Mouse (Mus musculus): Measurements from ENCODE around the gene Trim14. TPM values are rescaled to one million over a fixed set of nuclear protein-coding genes. Genes with fewer than 3 reads are reported as not detected.

Gene Trim14
- total and polyA plus RNA-seq, 3 experiments = 2.1 to 2.9 (median 2.5) TPM

GRCm38 (mm10) chr4:46458411-46458810 lies 77.5 kb downstream of the Trim14 start:
- TF ChIP-seq CTCF (IDR thresholded peaks at IDR 0.05) (peak; percentile 14; the same call in 1 of the 2 replicates), EP300 (IDR thresholded peaks at IDR 0.05; ENCODE audit: insufficient read depth, low read depth, low read length) (no peak), POLR2A (IDR thresholded peaks at IDR 0.05; ENCODE audit: insufficient read depth, low read depth, low read length) (no peak)
- DNase-seq = no peak
- intact Hi-C loops (cut with DNase I) = loop anchor here (10.0 kb wide), 1 partner anchor 154 kb away; no protein-coding TSS in a partner anchor
- no peak overlapping the region for H3K27ac ChIP-seq
- peaks cover 14% of the 10 kb centered on the region for H3K36me3 ChIP-seq (ENCODE audit: control insufficient read depth, insufficient read depth, low read length)
- WGBS = 83% methylated on average over 2 of the region's 2 CpGs
- no peak overlapping the region for H3K9ac ChIP-seq (ENCODE audit: low read depth, low read length)
- peaks cover 12% of the 10 kb centered on the region for H3K79me2 ChIP-seq (replicated peaks; ENCODE audit: control insufficient read depth, insufficient read depth, low read length)
- H3K4me1 ChIP-seq (ENCODE audit: control insufficient read depth, insufficient read depth, low read length) = peaks cover 7% of the 10 kb centered on the region
- no peaks in the 10 kb centered on the region for H3K27me3 ChIP-seq (ENCODE audit: control insufficient read depth, insufficient read depth, low read length)
- no peak overlapping the region for H3K4me3 ChIP-seq

- peaks cover 12% of the 10 kb centered on the region for H3K4me1 ChIP-seq (ENCODE audit: control insufficient read depth, insufficient read depth, low read length)
- H3K4me3 ChIP-seq = no peak overlapping the region
- no peak for TF ChIP-seq CTCF (IDR thresholded peaks at IDR 0.05)
- no peak for TF ChIP-seq POLR2A (IDR thresholded peaks at IDR 0.05; ENCODE audit: insufficient read depth, low read depth, low read length)
- TF ChIP-seq EP300 (IDR thresholded peaks at IDR 0.05; ENCODE audit: insufficient read depth, low read depth, low read length) = no peak
- H3K79me2 ChIP-seq (replicated peaks; ENCODE audit: control insufficient read depth, insufficient read depth, low read length) = peaks cover 9% of the 10 kb centered on the region
- intact Hi-C loops (cut with DNase I) = loop anchor here (10.0 kb wide), 1 partner anchor 152 kb away; no protein-coding TSS in a partner anchor
- H3K27me3 ChIP-seq (ENCODE audit: control insufficient read depth, insufficient read depth, low read length) = no peaks in the 10 kb centered on the region
- no peak for DNase-seq
- H3K36me3 ChIP-seq (ENCODE audit: control insufficient read depth, insufficient read depth, low read length) = peaks cover 9% of the 10 kb centered on the region; the same call in 1 of the 2 replicates
- WGBS = 89% methylated on average over 3 of the region's 3 CpGs
- H3K9ac ChIP-seq (ENCODE audit: low read depth, low read length) = no peak overlapping the region
- H3K27ac ChIP-seq = no peak overlapping the region
Measured at GRCm38 (mm10) chr4:46457186-46457585, 78.8 kb downstream of the Trim14 start.

- WGBS = 97% methylated on average over 4 of the region's 4 CpGs
- intact Hi-C loops (cut with DNase I) = loop anchor here (10.0 kb wide), 1 partner anchor 152 kb away; no protein-coding TSS in a partner anchor
- H3K27ac ChIP-seq = no peak overlapping the region
- TF ChIP-seq EP300 (IDR thresholded peaks at IDR 0.05; ENCODE audit: insufficient read depth, low read depth, low read length) (no peak), CTCF (IDR thresholded peaks at IDR 0.05) (no peak), POLR2A (IDR thresholded peaks at IDR 0.05; ENCODE audit: insufficient read depth, low read depth, low read length) (no peak)
- H3K4me1 ChIP-seq (ENCODE audit: control insufficient read depth, insufficient read depth, low read length) = peaks cover 12% of the 10 kb centered on the region
- H3K36me3 ChIP-seq (ENCODE audit: control insufficient read depth, insufficient read depth, low read length) = peaks cover 6% of the 10 kb centered on the region; the same call in 1 of the 2 replicates
- peaks cover 9% of the 10 kb centered on the region for H3K79me2 ChIP-seq (replicated peaks; ENCODE audit: control insufficient read depth, insufficient read depth, low read length)
- no peak overlapping the region for H3K9ac ChIP-seq (ENCODE audit: low read depth, low read length)
- no peaks in the 10 kb centered on the region for H3K27me3 ChIP-seq (ENCODE audit: control insufficient read depth, insufficient read depth, low read length)
- no peak for DNase-seq
- H3K4me3 ChIP-seq = no peak overlapping the region
Measured at GRCm38 (mm10) chr4:46456762-46457161, 79.2 kb downstream of the Trim14 start.

- no peak for DNase-seq
- TF ChIP-seq POLR2A (IDR thresholded peaks at IDR 0.05; ENCODE audit: insufficient read depth, low read depth, low read length) (no peak), EP300 (IDR thresholded peaks at IDR 0.05; ENCODE audit: insufficient read depth, low read depth, low read length) (no peak), CTCF (IDR thresholded peaks at IDR 0.05) (no peak)
- no peak overlapping the region for H3K27ac ChIP-seq
- no peak overlapping the region for H3K4me3 ChIP-seq
- no peak overlapping the region for H3K9ac ChIP-seq (ENCODE audit: low read depth, low read length)
- H3K36me3 ChIP-seq (ENCODE audit: control insufficient read depth, insufficient read depth, low read length) = peaks cover 4% of the 10 kb centered on the region; the same call in 1 of the 2 replicates
- H3K79me2 ChIP-seq (replicated peaks; ENCODE audit: control insufficient read depth, insufficient read depth, low read length) = peaks cover 7% of the 10 kb centered on the region
- 74% methylated on average over 5 of the region's 5 CpGs for WGBS
- intact Hi-C loops (cut with DNase I) = loop anchor here (5.0 to 10.0 kb wide), 2 partner anchors 149 to 257 kb away; partner anchors contain the start of gene Xpa
- H3K4me1 ChIP-seq (ENCODE audit: control insufficient read depth, insufficient read depth, low read length) = peaks cover 12% of the 10 kb centered on the region
- H3K27me3 ChIP-seq (ENCODE audit: control insufficient read depth, insufficient read depth, low read length) = no peaks in the 10 kb centered on the region
Measured at GRCm38 (mm10) chr4:46454097-46454864, 81.7 kb downstream of the Trim14 start.

- intact Hi-C loops (cut with DNase I) = loop anchor here (2.0 to 10.0 kb wide), 4 partner anchors 32 to 256 kb away; partner anchors contain the start of genes Trmo and Xpa
- Histone ChIP-seq H3K4me3 (peak overlapping the region; percentile 95), H3K4me1 (ENCODE audit: control insufficient read depth, insufficient read depth, low read length) (peaks cover 9% of the 10 kb centered on the region), H3K27me3 (ENCODE audit: control insufficient read depth, insufficient read depth, low read length) (no peaks in the 10 kb centered on the region), H3K79me2 (replicated peaks; ENCODE audit: control insufficient read depth, insufficient read depth, low read length) (peaks cover 7% of the 10 kb centered on the region), H3K27ac (peak overlapping the region; percentile 87), H3K36me3 (ENCODE audit: control insufficient read depth, insufficient read depth, low read length) (peaks cover 4% of the 10 kb centered on the region; the same call in 1 of the 2 replicates), H3K9ac (ENCODE audit: low read depth, low read length) (no peak overlapping the region)
- DNase-seq = peak in 1 of 2 experiments; percentile 24
- TF ChIP-seq CTCF (IDR thresholded peaks at IDR 0.05) (no peak), EP300 (IDR thresholded peaks at IDR 0.05; ENCODE audit: insufficient read depth, low read depth, low read length) (no peak), POLR2A (IDR thresholded peaks at IDR 0.05; ENCODE audit: insufficient read depth, low read depth, low read length) (no peak)
- WGBS = 51% methylated on average over 13 of the region's 13 CpGs
Measured at GRCm38 (mm10) chr4:46452855-46453719, 82.9 kb downstream of the Trim14 start.

Data from heart, adult 2 months (tissue).